Mouse (Mus musculus): ENCODE measurements around the gene Clec16a. TPM values are rescaled to one million over a fixed set of nuclear protein-coding genes. Genes with fewer than 3 reads are reported as not detected.

Clec16a gene
- polyA plus RNA-seq, 1 experiment from 2014 or later = 32.1 TPM

GRCm38 (mm10) chr16:10607802-10608201 lies 62.7 kb downstream of the Clec16a start:
- 87% methylated on average over 3 of the region's 3 CpGs for WGBS
- no peaks in the 10 kb centered on the region for H3K9me3 ChIP-seq (replicated peaks; ENCODE audit: control insufficient read depth, low read length)

DNA sequence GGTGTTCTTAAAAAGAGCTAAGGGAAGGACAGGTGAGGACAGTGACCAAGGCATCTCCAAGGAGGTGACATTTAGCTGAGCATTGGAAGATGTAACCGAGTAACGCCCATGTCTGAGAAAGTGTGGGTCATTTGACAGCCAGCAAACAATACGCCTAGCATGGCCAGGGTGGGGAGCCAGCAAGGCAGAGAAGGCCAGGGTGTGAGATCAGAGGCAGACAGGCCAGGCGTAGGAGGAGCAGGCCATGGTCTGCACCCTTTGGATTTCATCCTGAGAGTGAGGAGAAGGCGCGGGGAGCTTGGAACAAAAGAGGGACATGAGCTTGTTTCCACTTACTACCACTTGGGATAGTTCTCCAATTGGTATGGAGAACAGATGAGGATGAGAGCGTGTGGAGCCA lies 64.8 kb downstream of the Clec16a start:
- Histone ChIP-seq H3K9me3 (replicated peaks; ENCODE audit: control insufficient read depth, low read length) (no peaks in the 10 kb centered on the region), H3K4me3 (ENCODE audit: low read depth, low read length) (no peak overlapping the region), H3K27me3 (ENCODE audit: control insufficient read depth, insufficient read depth, low read length) (no peaks in the 10 kb centered on the region), H3K4me1 (ENCODE audit: control insufficient read depth, insufficient read depth, low read length) (no peaks in the 10 kb centered on the region), H3K27ac (replicated peaks; ENCODE audit: low read depth, low read length) (no peak overlapping the region), H3K4me2 (ENCODE audit: low read depth, low read length) (no peak overlapping the region), H3K9ac (replicated peaks; ENCODE audit: low read length) (no peak overlapping the region), H3K36me3 (replicated peaks; ENCODE audit: control insufficient read depth, insufficient read depth, low read depth, low read length) (no peaks in the 10 kb centered on the region; the same call in 1 of the 2 replicates)
- DNase-seq (ENCODE audit: low spot score) (no peak), ATAC-seq (replicated peaks; ENCODE audit: insufficient number of reproducible peaks, low FRiP score, low TSS enrichment, low read depth) (no peak)
- WGBS = 94% methylated on average over 7 of the region's 7 CpGs

More at GRCm38 (mm10) chr16:10607802-10608201, 62.7 kb downstream of the Clec16a start:
- Histone ChIP-seq H3K9ac (replicated peaks; ENCODE audit: low read length) (no peak overlapping the region), H3K36me3 (replicated peaks; ENCODE audit: control insufficient read depth, insufficient read depth, low read depth, low read length) (no peaks in the 10 kb centered on the region; the same call in 1 of the 2 replicates), H3K4me3 (ENCODE audit: low read depth, low read length) (no peak overlapping the region), H3K27ac (replicated peaks; ENCODE audit: low read depth, low read length) (no peak overlapping the region), H3K27me3 (ENCODE audit: control insufficient read depth, insufficient read depth, low read length) (no peaks in the 10 kb centered on the region), H3K4me1 (ENCODE audit: control insufficient read depth, insufficient read depth, low read length) (no peaks in the 10 kb centered on the region), H3K4me2 (ENCODE audit: low read depth, low read length) (no peak overlapping the region)
- DNase-seq (ENCODE audit: low spot score) (no peak), ATAC-seq (replicated peaks; ENCODE audit: insufficient number of reproducible peaks, low FRiP score, low TSS enrichment, low read depth) (no peak)

DNA sequence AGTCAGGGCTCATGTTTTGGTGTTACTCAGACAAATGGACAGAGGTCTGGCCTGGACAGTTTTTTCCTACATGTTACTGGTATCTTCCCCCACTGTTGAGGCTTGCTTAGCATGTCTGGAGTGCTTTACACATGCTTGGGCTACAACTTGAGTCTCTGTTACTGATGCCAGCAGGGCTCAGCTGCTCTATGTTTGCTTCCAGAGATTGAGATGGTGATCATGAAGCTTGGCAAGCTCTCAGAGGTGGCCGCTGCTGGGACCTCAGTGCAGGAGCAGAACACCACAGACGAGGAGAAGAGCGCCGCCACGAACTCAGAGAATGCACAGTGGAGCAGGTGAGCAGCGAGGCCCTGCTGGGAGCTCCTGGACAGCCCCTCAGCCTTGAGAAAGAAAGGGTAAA lies 65.7 kb downstream of the Clec16a start:
- ATAC-seq (replicated peaks; ENCODE audit: insufficient number of reproducible peaks, low FRiP score, low TSS enrichment, low read depth) (no peak), DNase-seq (ENCODE audit: low spot score) (no peak)
- H3K4me3 ChIP-seq (ENCODE audit: low read depth, low read length) = no peak overlapping the region
- no peak overlapping the region for H3K4me2 ChIP-seq (ENCODE audit: low read depth, low read length)
- H3K27ac ChIP-seq (replicated peaks; ENCODE audit: low read depth, low read length) = no peak overlapping the region
- H3K36me3 ChIP-seq (replicated peaks; ENCODE audit: control insufficient read depth, insufficient read depth, low read depth, low read length) = no peaks in the 10 kb centered on the region; the same call in 1 of the 2 replicates
- WGBS = 93% methylated on average over 6 of the region's 6 CpGs
- H3K4me1 ChIP-seq (ENCODE audit: control insufficient read depth, insufficient read depth, low read length) = no peaks in the 10 kb centered on the region
- no peaks in the 10 kb centered on the region for H3K9me3 ChIP-seq (replicated peaks; ENCODE audit: control insufficient read depth, low read length)
- H3K27me3 ChIP-seq (ENCODE audit: control insufficient read depth, insufficient read depth, low read length) = no peaks in the 10 kb centered on the region
- H3K9ac ChIP-seq (replicated peaks; ENCODE audit: low read length) = no peak overlapping the region

DNA sequence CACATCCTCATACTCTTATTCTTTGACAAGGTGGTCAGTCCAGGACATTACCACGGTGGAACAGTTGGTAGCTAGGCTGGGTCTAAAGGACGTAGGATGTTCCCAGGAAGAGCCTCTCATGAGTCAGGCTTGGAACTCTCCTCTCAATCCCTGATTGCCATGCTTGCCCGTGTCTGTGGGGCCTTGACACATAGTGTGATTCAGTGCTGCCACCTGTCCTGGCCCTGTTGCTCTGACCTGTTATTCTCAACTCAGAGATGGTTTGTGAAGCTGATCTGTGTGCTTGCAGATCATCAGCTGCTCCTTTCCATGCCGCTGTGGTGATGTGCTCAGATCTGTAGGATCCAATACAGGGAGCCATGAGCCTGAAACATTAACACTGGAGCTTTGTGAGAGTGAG lies 66.2 kb downstream of the Clec16a start:
- ATAC-seq (replicated peaks; ENCODE audit: insufficient number of reproducible peaks, low FRiP score, low TSS enrichment, low read depth) (no peak), DNase-seq (ENCODE audit: low spot score) (no peak)
- H3K4me1 ChIP-seq (ENCODE audit: control insufficient read depth, insufficient read depth, low read length) = no peaks in the 10 kb centered on the region
- H3K27me3 ChIP-seq (ENCODE audit: control insufficient read depth, insufficient read depth, low read length) = no peaks in the 10 kb centered on the region
- H3K9ac ChIP-seq (replicated peaks; ENCODE audit: low read length) = no peak overlapping the region
- no peaks in the 10 kb centered on the region for H3K9me3 ChIP-seq (replicated peaks; ENCODE audit: control insufficient read depth, low read length)
- H3K4me2 ChIP-seq (ENCODE audit: low read depth, low read length) = no peak overlapping the region
- no peak overlapping the region for H3K4me3 ChIP-seq (ENCODE audit: low read depth, low read length)
- no peak overlapping the region for H3K27ac ChIP-seq (replicated peaks; ENCODE audit: low read depth, low read length)
- 94% methylated on average over 4 of the region's 4 CpGs for WGBS
- H3K36me3 ChIP-seq (replicated peaks; ENCODE audit: control insufficient read depth, insufficient read depth, low read depth, low read length) = no peaks in the 10 kb centered on the region; the same call in 1 of the 2 replicates

- ATAC-seq (replicated peaks; ENCODE audit: insufficient number of reproducible peaks, low FRiP score, low TSS enrichment, low read depth) (no peak), DNase-seq (ENCODE audit: low spot score) (no peak)
- H3K27me3 ChIP-seq (ENCODE audit: control insufficient read depth, insufficient read depth, low read length) = no peaks in the 10 kb centered on the region
- no peaks in the 10 kb centered on the region; the same call in 1 of the 2 replicates for H3K36me3 ChIP-seq (replicated peaks; ENCODE audit: control insufficient read depth, insufficient read depth, low read depth, low read length)
- no peak overlapping the region for H3K27ac ChIP-seq (replicated peaks; ENCODE audit: low read depth, low read length)
- H3K4me2 ChIP-seq (ENCODE audit: low read depth, low read length) = no peak overlapping the region
- no peaks in the 10 kb centered on the region for H3K4me1 ChIP-seq (ENCODE audit: control insufficient read depth, insufficient read depth, low read length)
- WGBS = 87% methylated on average over 2 of the region's 2 CpGs
- H3K9me3 ChIP-seq (replicated peaks; ENCODE audit: control insufficient read depth, low read length) = no peaks in the 10 kb centered on the region
- H3K4me3 ChIP-seq (ENCODE audit: low read depth, low read length) = no peak overlapping the region
- no peak overlapping the region for H3K9ac ChIP-seq (replicated peaks; ENCODE audit: low read length)
Observed at GRCm38 (mm10) chr16:10613996-10614395, 68.9 kb downstream of the Clec16a start.

- DNase-seq (ENCODE audit: low spot score) (no peak), ATAC-seq (replicated peaks; ENCODE audit: insufficient number of reproducible peaks, low FRiP score, low TSS enrichment, low read depth) (no peak)
- 58% methylated on average over 6 of the region's 6 CpGs for WGBS
- Histone ChIP-seq H3K27ac (replicated peaks; ENCODE audit: low read depth, low read length) (no peak overlapping the region), H3K4me1 (ENCODE audit: control insufficient read depth, insufficient read depth, low read length) (no peaks in the 10 kb centered on the region), H3K36me3 (replicated peaks; ENCODE audit: control insufficient read depth, insufficient read depth, low read depth, low read length) (no peaks in the 10 kb centered on the region), H3K9ac (replicated peaks; ENCODE audit: low read length) (no peak overlapping the region), H3K9me3 (replicated peaks; ENCODE audit: control insufficient read depth, low read length) (no peaks in the 10 kb centered on the region), H3K4me2 (ENCODE audit: low read depth, low read length) (no peak overlapping the region), H3K27me3 (ENCODE audit: control insufficient read depth, insufficient read depth, low read length) (no peaks in the 10 kb centered on the region), H3K4me3 (ENCODE audit: low read depth, low read length) (no peak overlapping the region)
Observed at GRCm38 (mm10) chr16:10620961-10621614, 75.9 kb downstream of the Clec16a start.

GRCm38 (mm10) chr16:10621710-10622109 lies 76.6 kb downstream of the Clec16a start:
- no peak overlapping the region for H3K27ac ChIP-seq (replicated peaks; ENCODE audit: low read depth, low read length)
- no peaks in the 10 kb centered on the region for H3K4me1 ChIP-seq (ENCODE audit: control insufficient read depth, insufficient read depth, low read length)
- ATAC-seq (replicated peaks; ENCODE audit: insufficient number of reproducible peaks, low FRiP score, low TSS enrichment, low read depth) = no peak
- no peaks in the 10 kb centered on the region for H3K36me3 ChIP-seq (replicated peaks; ENCODE audit: control insufficient read depth, insufficient read depth, low read depth, low read length)
- no peak for DNase-seq (ENCODE audit: low spot score)
- no peaks in the 10 kb centered on the region for H3K27me3 ChIP-seq (ENCODE audit: control insufficient read depth, insufficient read depth, low read length)
- no peaks in the 10 kb centered on the region for H3K9me3 ChIP-seq (replicated peaks; ENCODE audit: control insufficient read depth, low read length)
- WGBS = 40% methylated on average over 1 of the region's 1 CpGs
- no peak overlapping the region for H3K4me3 ChIP-seq (ENCODE audit: low read depth, low read length)
- H3K4me2 ChIP-seq (ENCODE audit: low read depth, low read length) = no peak overlapping the region
- no peak overlapping the region for H3K9ac ChIP-seq (replicated peaks; ENCODE audit: low read length)

GRCm38 (mm10) chr16:10626116-10626515 lies 81.0 kb downstream of the Clec16a start:
- 86% methylated on average over 1 of the region's 1 CpGs for WGBS
- H3K27me3 ChIP-seq (ENCODE audit: control insufficient read depth, insufficient read depth, low read length) = no peaks in the 10 kb centered on the region
- no peak overlapping the region for H3K27ac ChIP-seq (replicated peaks; ENCODE audit: low read depth, low read length)
- H3K4me1 ChIP-seq (ENCODE audit: control insufficient read depth, insufficient read depth, low read length) = no peaks in the 10 kb centered on the region
- H3K4me3 ChIP-seq (ENCODE audit: low read depth, low read length) = no peak overlapping the region
- H3K4me2 ChIP-seq (ENCODE audit: low read depth, low read length) = no peak overlapping the region
- no peak for DNase-seq (ENCODE audit: low spot score)
- no peak for ATAC-seq (replicated peaks; ENCODE audit: insufficient number of reproducible peaks, low FRiP score, low TSS enrichment, low read depth)
- H3K9ac ChIP-seq (replicated peaks; ENCODE audit: low read length) = no peak overlapping the region
- no peaks in the 10 kb centered on the region for H3K36me3 ChIP-seq (replicated peaks; ENCODE audit: control insufficient read depth, insufficient read depth, low read depth, low read length)
- no peaks in the 10 kb centered on the region for H3K9me3 ChIP-seq (replicated peaks; ENCODE audit: control insufficient read depth, low read length)
